Mouse (Mus musculus) ES-E14 (cell line): Measurements from ENCODE around the gene Trpm2.

ENCODE experiments used
- MAFK ChIP-seq: IDR thresholded peaks from 2 replicates; pipeline ENCODE4 v1.6.1; 2014; ENCODE audit warnings: mild to moderate bottlenecking, low read depth, low read length, inconsistent platforms; ENCODE audit not compliant: insufficient read depth
- ZNF384 ChIP-seq: IDR thresholded peaks from 2 replicates; pipeline ENCODE4 v1.6.1; 2012; ENCODE audit warnings: low read depth, low read length, inconsistent platforms

GRCm38 (mm10) chr10:77890987-77891565 lies 79.3 kb downstream of the Trpm2 start:
- TF ChIP-seq ZNF384 (no peak), MAFK (no peak)
